Mouse (Mus musculus) NIH3T3 (cell line): ENCODE results near the gene Clta.

Experiments used
- DNase-seq: peaks from one replicate; pipeline ENCODE4 v3.0.0-alpha.2; 2012; ENCODE audit warnings: low read depth

Clta gene

GRCm38 (mm10) chr4:44072873-44073441, 68.7 kb downstream of the Clta start:
- DNase-seq, result no peak

GRCm38 (mm10) chr4:44073799-44074198, 69.5 kb downstream of the Clta start:
- DNase-seq, result no peak

GRCm38 (mm10) chr4:44074422-44074821, 70.2 kb downstream of the Clta start:
- no peak for DNase-seq

GRCm38 (mm10) chr4:44078358-44078933, 74.2 kb downstream of the Clta start:
- DNase-seq, result no peak
